Mouse (Mus musculus): ENCODE results near the gene Znrf1. TPM values are rescaled to one million over a fixed set of nuclear protein-coding genes. Genes with fewer than 3 reads are reported as not detected.
A peak's percentile ranks its signal among the peaks of the same experiment; 100 is the strongest.
"Not testable (repeated sequence)": the region's sequence is repeated elsewhere in the genome, so short reads cannot be mapped to it uniquely, and the experiment has no call there.

Gene Znrf1
- 1,000 to 10,000 TPM in 7 of 26 experiments, 100 to 1,000 TPM in 19; 215 to 1,872 (median 460) TPM for total RNA-seq (2018; cell fraction: chromatin; rRNA removed)
- 100 to 1,000 TPM in 2 of 26 experiments, 10 to 100 TPM in 24; 47.1 to 182 (median 64.5) TPM for total RNA-seq (2018; cell fraction: cytosol; rRNA removed)
- 1,000 to 10,000 TPM in 3 of 26 experiments, 100 to 1,000 TPM in 23; 163 to 1,561 (median 343) TPM for total RNA-seq (2018; cell fraction: nucleus; rRNA removed)
- 22.5 to 63.8 TPM (median 46.7 TPM) in 3 replicates for polyA plus RNA-seq (2018)

DNA sequence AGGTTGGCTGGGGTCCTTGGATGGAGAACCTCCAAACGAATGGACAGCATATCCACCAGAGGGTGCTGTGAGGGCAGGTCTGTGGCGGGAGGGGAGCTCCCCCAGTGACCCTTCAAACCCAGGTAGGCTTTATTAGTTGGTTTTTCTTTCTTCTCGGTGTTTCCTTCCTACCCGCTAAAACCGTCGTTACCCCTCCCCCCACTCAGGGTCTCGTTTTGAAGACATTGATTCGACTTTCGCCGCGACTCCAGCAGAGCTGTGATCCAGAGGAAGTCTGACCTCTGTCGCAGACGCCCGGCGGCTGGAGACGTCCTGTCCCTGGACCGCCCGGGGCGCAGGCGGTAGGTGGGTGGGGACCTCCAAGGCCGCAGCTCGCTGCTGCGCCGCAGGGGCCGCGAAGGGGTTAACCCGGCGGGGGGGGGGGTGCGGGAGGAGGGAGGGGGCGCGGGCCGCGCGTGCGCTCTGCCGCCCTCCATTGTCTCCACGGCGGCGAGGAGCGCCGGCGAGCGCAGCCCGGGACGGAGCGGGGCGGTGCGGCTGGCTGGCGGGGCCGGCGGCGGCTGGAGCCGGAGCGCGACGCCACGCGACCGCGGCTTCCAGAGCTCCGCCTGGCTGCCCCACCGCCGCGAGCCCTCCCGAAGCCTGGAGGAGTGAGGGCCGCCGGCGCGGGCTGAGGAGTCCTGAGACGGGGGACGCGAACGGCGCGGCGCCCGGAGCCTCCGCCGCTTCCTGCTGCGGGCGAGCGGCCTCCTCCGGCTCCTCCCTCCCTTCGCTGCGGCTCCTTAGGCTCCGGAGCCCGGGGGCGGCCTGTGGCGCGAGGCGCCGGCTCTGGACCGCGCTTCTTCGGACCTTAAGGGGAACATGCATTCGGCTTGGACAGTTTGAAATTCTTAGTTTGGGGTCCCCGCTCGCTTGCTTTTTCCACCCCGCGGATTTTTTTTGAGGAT, at the start of gene Znrf1:
Znrf1 (plus strand) TSS at position 67 of the 947 bp plus-strand sequence.
- H3K79me2 ChIP-seq (ENCODE audit: inconsistent target): peaks cover 44% of the 10 kb centered on the region
- peak within 1 kb of the TSS; percentile 67 for H3K27ac ChIP-seq
- WGBS (ENCODE audit: missing documents): 0% methylated on average over 58 of the region's 100 CpGs
- H3K36me3 ChIP-seq (ENCODE audit: inconsistent target): no peaks in the 10 kb centered on the region
- peak within 1 kb of the TSS; percentile 80 for H3K4me3 ChIP-seq (ENCODE audit: inconsistent target)

DNA sequence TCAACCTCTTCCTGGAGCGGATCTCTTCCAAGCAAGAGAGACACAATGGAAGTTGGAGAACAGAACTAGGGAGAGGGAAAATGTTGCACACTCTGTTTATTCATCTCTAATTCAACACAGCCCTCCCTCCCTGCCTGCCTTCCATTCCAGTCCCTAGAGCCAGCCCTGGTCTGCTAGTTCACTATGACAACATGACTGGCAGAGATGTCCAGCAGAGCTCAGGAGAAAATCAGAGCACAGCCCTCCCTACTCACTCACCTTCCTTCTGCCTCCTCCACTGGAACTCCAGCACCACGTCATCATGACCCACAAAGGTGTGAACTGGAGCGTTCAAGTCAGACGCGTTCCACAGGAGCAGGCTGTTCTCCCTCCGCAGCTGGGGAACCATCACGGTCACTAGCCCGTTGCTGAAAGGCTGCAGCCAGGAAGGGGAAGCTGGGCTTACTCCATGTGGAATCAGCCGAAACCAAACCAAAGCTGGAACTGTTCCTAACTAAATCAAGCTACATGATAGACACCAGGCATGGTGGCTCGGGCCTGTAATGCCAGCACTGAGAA, 45.8 kb upstream of the Znrf1 start:
- Histone ChIP-seq H3K4me3 (ENCODE audit: inconsistent target) (no peak overlapping the region), H3K36me3 (ENCODE audit: inconsistent target) (no peaks in the 10 kb centered on the region), H3K27ac (no peak overlapping the region), H3K79me2 (ENCODE audit: inconsistent target) (no peaks in the 10 kb centered on the region)
- 91% methylated on average over 10 of the region's 10 CpGs for WGBS (ENCODE audit: missing documents)

GRCm38 (mm10) chr8:111491191-111491590, 44.7 kb upstream of the Znrf1 start:
- Histone ChIP-seq H3K27ac (no peak overlapping the region), H3K36me3 (ENCODE audit: inconsistent target) (no peaks in the 10 kb centered on the region), H3K79me2 (ENCODE audit: inconsistent target) (no peaks in the 10 kb centered on the region), H3K4me3 (ENCODE audit: inconsistent target) (no peak overlapping the region)
- 96% methylated on average over 7 of the region's 7 CpGs for WGBS (ENCODE audit: missing documents)

GRCm38 (mm10) chr8:111492508-111492907, 43.4 kb upstream of the Znrf1 start:
- H3K4me3 ChIP-seq (ENCODE audit: inconsistent target): no peak overlapping the region
- no peaks in the 10 kb centered on the region for H3K36me3 ChIP-seq (ENCODE audit: inconsistent target)
- no peaks in the 10 kb centered on the region for H3K79me2 ChIP-seq (ENCODE audit: inconsistent target)
- H3K27ac ChIP-seq: no peak overlapping the region
- 92% methylated on average over 9 of the region's 9 CpGs for WGBS (ENCODE audit: missing documents)

DNA sequence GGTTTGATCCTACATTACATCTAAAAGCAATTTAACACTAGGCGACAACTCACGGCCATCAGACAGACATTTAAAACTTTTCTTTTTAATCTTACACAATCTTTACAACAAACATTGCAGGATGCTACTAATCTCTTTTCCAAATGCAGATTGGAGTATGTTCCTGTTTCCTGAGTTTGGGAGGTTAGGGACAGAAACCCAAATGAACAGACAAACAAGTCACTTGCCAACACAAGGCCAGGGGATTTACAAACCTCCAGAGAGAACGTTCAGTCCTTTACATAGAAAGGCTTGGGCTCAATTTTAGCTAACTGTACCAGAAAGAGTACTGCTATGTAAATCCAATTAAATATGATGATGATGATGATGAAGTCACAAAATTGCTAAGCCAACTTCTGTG, 42.7 kb upstream of the Znrf1 start:
- 98% methylated on average over 3 of the region's 3 CpGs for WGBS (ENCODE audit: missing documents)

GRCm38 (mm10) chr8:111496326-111496725, 39.6 kb upstream of the Znrf1 start:
- Histone ChIP-seq H3K27ac (no peak overlapping the region), H3K36me3 (ENCODE audit: inconsistent target) (no peaks in the 10 kb centered on the region; the same call in 1 of the 2 replicates), H3K4me3 (ENCODE audit: inconsistent target) (no peak overlapping the region), H3K79me2 (ENCODE audit: inconsistent target) (no peaks in the 10 kb centered on the region)
- 96% methylated on average over 7 of the region's 7 CpGs for WGBS (ENCODE audit: missing documents)

More for the DNA sequence above, 42.7 kb upstream of the Znrf1 start:
- Histone ChIP-seq H3K27ac (no peak overlapping the region), H3K36me3 (ENCODE audit: inconsistent target) (no peaks in the 10 kb centered on the region; the same call in 1 of the 2 replicates), H3K79me2 (ENCODE audit: inconsistent target) (no peaks in the 10 kb centered on the region), H3K4me3 (ENCODE audit: inconsistent target) (no peak overlapping the region)

DNA sequence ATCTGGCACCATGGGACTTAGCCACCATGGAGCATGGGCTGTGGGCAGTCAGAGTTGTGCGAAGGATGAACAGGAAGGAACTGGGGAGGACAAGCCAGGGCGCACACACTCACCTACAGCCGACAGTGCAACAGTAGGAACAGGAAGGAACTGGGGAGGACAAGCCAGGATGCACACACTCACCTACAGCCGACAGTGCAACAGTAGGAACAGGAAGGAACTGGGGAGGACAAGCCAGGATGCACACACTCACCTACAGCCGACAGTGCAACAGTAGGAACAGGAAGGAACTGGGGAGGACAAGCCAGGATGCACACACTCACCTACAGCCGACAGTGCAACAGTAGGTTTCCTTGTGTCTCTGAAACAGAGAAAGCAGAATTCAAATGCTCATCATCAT, 37.6 kb upstream of the Znrf1 start:
- 62% methylated on average over 2 of the region's 6 CpGs for WGBS (ENCODE audit: missing documents)
- H3K4me3 ChIP-seq (ENCODE audit: inconsistent target); H3K27ac ChIP-seq; H3K79me2 ChIP-seq (ENCODE audit: inconsistent target); H3K36me3 ChIP-seq (ENCODE audit: inconsistent target): not testable (repeated sequence)

- H3K27ac ChIP-seq: no peak overlapping the region
- H3K4me3 ChIP-seq (ENCODE audit: inconsistent target): no peak overlapping the region
- H3K79me2 ChIP-seq (ENCODE audit: inconsistent target): no peaks in the 10 kb centered on the region
- H3K36me3 ChIP-seq (ENCODE audit: inconsistent target): no peaks in the 10 kb centered on the region; the same call in 1 of the 2 replicates
- WGBS (ENCODE audit: missing documents): 87% methylated on average over 11 of the region's 11 CpGs
These were observed 34.0 kb upstream of the Znrf1 start for GRCm38 (mm10) chr8:111501724-111502464.

- no peak overlapping the region for H3K27ac ChIP-seq
- no peak overlapping the region for H3K4me3 ChIP-seq (ENCODE audit: inconsistent target)
- peaks cover 11% of the 10 kb centered on the region; the same call in 1 of the 2 replicates for H3K79me2 ChIP-seq (ENCODE audit: inconsistent target)
- WGBS (ENCODE audit: missing documents): 94% methylated on average over 2 of the region's 2 CpGs
- H3K36me3 ChIP-seq (ENCODE audit: inconsistent target): no peaks in the 10 kb centered on the region
These were observed 27.3 kb upstream of the Znrf1 start for GRCm38 (mm10) chr8:111508566-111508965.

DNA sequence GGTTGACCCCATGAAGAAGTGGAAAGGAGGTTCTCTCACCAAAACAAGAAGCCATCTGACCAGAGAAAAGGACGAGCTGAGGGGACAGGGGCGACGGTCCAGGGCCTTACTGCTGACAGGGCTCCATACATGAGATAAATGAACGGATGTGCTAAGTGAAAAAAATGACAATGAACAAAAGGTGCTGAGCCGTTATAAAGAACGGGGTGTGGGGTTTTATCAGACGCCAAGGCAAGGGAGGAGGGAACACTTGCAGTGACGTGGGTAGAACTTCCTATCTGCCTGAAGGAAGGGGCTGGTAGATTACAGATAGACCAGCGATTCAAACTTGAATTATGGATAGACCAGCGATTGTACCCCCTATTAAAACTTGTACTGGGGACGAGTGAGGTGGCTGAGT, 26.6 kb upstream of the Znrf1 start:
- Histone ChIP-seq H3K27ac (no peak overlapping the region), H3K36me3 (ENCODE audit: inconsistent target) (no peaks in the 10 kb centered on the region), H3K4me3 (ENCODE audit: inconsistent target) (no peak overlapping the region), H3K79me2 (ENCODE audit: inconsistent target) (peaks cover 11% of the 10 kb centered on the region; the same call in 1 of the 2 replicates)
- 90% methylated on average over 11 of the region's 11 CpGs for WGBS (ENCODE audit: missing documents)

- H3K79me2 ChIP-seq (ENCODE audit: inconsistent target): peaks cover 19% of the 10 kb centered on the region; the same call in 1 of the 2 replicates
- 92% methylated on average over 4 of the region's 4 CpGs for WGBS (ENCODE audit: missing documents)
- no peaks in the 10 kb centered on the region for H3K36me3 ChIP-seq (ENCODE audit: inconsistent target)
- H3K27ac ChIP-seq: no peak overlapping the region
- H3K4me3 ChIP-seq (ENCODE audit: inconsistent target): no peak overlapping the region
These were observed 25.5 kb upstream of the Znrf1 start for GRCm38 (mm10) chr8:111510401-111510800.

- Histone ChIP-seq H3K79me2 (ENCODE audit: inconsistent target) (peaks cover 31% of the 10 kb centered on the region; the same call in 1 of the 2 replicates), H3K27ac (no peak overlapping the region), H3K4me3 (ENCODE audit: inconsistent target) (no peak overlapping the region), H3K36me3 (ENCODE audit: inconsistent target) (no peaks in the 10 kb centered on the region)
- WGBS (ENCODE audit: missing documents): 95% methylated on average over 7 of the region's 7 CpGs
These were observed 23.0 kb upstream of the Znrf1 start for GRCm38 (mm10) chr8:111512941-111513340.

DNA sequence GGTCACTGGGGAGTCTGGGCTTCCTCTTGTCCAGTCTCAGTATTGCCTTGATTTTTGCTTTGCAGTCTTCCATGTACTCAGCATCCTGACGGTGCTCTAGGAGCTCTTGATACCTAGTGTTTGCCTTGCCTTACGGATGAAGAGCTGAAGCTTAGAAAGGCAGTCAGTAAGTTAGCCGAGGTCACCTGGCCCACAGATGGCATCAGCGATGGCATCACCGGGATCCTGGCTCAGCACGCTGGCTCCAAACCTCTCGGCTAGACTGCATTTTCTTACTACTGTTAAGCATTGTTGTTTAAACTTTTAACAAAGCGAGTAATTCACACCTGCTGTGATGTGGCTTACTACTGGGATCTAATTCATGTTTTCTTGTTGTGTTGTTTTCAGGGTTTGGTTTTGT, 22.5 kb upstream of the Znrf1 start:
- no peak overlapping the region for H3K4me3 ChIP-seq (ENCODE audit: inconsistent target)
- H3K27ac ChIP-seq: no peak overlapping the region
- no peaks in the 10 kb centered on the region for H3K36me3 ChIP-seq (ENCODE audit: inconsistent target)
- 91% methylated on average over 6 of the region's 8 CpGs for WGBS (ENCODE audit: missing documents)
- peaks cover 33% of the 10 kb centered on the region; the same call in 1 of the 2 replicates for H3K79me2 ChIP-seq (ENCODE audit: inconsistent target)

DNA sequence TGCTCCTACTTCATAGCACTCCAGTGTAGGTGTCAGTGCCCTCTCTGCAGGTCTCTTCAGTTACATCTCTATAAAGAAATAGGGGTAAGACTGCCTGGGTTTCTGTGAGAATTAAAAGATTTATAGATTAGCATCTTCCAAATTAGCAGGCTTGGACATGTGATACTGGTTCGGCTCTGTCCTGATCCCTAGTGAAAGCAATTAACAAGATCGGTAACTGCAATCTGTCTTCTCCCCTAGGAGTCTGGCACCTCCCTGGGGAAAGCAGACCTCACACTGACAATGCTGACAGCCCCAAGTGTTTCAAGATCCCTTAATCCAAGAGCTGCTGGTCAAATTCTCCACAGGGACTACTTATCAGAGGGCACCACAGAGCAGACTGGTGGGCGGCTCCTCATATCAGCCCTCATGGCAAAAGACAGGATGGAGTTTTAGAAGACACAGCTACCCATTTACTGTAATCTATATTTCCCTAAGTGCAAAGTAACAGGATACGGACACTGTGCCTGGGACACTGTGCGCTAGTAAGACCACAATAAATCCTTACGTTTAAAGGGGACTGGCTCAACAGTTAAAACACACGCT, 19.4 kb upstream of the Znrf1 start:
- Histone ChIP-seq H3K36me3 (ENCODE audit: inconsistent target) (no peaks in the 10 kb centered on the region), H3K4me3 (ENCODE audit: inconsistent target) (no peak overlapping the region), H3K79me2 (ENCODE audit: inconsistent target) (peaks cover 50% of the 10 kb centered on the region; the same call in 1 of the 2 replicates), H3K27ac (no peak overlapping the region)
- WGBS (ENCODE audit: missing documents): 97% methylated on average over 7 of the region's 7 CpGs

Measured in macrophage (primary cell).